Mouse (Mus musculus) megakaryocyte-erythroid progenitor cell, adult 5-6 weeks (primary cell): Measurements from ENCODE around the gene Zbtb16. TPM values are rescaled to one million over a fixed set of nuclear protein-coding genes. Genes with fewer than 3 reads are reported as not detected.

Experiments
- ATAC-seq: replicated peaks from 2 replicates; pipeline ENCODE4 v1.8.0; 2016; ENCODE audit warnings: mild to moderate bottlenecking, inconsistent platforms; ENCODE audit not compliant: severe bottlenecking, poor library complexity, low FRiP score, low TSS enrichment
- total RNA-seq, 2 experiments: library from RNA; stranded (forward) in 1 of 2; stranded (reverse) in 1 of 2; fragments of 200-1000, 215-1000 nt in 1 of 2; fragments of >200 nt in 1 of 2; fragmentation: Nextera tagmentation in 1 of 2; gene quantifications; 2 replicates each; pipeline ENCODE4 v1.2.3; 2014 to 2017

The Zbtb16 gene
- total RNA-seq, 2 experiments from 2014 or later = 2.3 to 4.0 TPM

DNA sequence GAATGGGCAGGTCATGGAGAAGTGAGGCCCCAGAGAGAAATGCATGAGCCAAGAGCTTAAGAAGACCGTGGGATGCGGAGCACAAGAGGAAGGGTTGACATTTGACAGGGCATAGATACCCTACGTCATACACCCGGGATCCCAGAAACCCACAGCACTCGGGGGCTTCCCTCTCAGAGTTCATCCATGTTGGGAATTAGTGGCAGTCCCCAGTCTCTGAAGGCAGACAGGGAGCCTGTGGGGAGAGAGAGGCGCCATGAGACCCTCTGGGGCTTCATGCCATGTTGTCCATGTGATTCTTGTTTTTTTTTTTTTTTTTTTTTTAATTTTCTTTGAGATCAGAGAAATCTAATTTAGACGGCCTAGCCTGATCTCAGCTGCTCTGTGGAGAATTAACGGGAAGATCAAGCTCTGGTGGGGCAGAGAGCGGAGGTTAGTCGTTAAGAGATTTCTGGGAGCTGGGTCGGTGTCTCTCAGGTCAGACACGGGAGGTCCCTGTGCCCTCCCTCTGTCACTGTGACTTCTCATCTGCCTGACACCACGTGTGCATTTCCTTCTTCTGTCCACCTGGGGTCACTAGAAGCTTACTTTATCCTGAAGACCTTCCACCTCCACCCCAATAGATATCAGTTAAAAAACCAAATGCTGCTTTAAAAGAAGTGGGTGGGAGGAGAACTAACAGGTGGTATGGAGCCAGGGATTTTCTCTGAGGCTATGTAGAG, 190.9 kb downstream of the Zbtb16 start:
- ATAC-seq = peak; percentile 79

DNA sequence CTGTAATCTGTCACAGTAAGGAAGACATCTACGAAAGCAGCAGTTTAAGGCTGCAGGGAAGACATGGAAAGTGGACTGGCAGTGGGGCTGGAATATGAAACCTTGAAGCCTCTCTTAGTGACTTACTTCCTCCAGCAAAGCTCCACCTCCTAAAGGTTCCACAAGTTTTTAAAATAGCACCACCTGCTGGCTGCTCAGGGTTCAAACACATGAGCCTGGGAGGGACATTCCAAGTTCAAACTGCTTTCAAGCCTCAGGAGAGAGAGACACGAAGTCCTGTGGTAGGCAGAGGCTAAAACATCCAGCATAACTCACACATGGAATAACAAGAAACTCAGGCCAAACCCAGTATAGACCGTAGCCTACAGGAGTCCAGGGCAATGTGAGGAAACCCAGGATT, 191.6 kb downstream of the Zbtb16 start:
- ATAC-seq = no peak

DNA sequence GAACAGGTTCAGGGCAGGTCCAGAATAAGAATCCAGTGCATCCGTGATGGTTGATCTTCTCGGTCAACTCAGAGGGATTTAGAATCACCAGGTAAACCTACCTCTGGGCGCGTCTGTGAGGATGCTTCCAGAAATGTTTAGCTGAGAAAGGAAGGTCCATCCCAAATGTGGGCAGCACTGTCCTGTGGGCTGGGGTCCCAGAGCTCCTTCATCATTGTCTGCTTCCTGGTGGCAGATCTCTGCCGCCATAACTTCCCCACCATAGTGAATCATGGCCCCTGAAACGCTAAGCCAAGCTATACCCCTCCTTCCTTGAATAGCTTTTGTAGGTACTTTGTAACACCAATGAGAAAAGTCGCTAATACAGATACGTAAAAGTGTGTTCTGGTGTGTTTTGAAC, 194.4 kb downstream of the Zbtb16 start:
- ATAC-seq = no peak

DNA sequence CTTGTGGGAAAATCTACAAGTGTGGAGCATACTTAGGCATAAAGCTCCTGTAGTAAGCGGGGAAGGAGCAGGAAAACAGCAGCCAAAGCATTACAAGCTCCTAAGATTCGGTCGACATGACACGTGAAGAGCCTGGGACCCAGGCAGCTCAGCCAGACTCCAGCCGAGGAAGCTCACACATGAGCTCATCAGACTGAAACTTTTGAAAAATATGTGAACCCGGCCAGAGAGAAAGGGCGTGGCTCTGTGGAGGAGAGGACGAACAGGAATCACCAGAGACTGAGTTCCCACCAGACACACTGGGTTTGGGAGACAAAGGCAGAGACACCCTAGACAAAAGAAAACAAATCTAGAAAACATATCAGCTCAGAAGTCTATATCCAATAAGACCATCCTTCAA, 195.1 kb downstream of the Zbtb16 start:
- ATAC-seq = no peak

DNA sequence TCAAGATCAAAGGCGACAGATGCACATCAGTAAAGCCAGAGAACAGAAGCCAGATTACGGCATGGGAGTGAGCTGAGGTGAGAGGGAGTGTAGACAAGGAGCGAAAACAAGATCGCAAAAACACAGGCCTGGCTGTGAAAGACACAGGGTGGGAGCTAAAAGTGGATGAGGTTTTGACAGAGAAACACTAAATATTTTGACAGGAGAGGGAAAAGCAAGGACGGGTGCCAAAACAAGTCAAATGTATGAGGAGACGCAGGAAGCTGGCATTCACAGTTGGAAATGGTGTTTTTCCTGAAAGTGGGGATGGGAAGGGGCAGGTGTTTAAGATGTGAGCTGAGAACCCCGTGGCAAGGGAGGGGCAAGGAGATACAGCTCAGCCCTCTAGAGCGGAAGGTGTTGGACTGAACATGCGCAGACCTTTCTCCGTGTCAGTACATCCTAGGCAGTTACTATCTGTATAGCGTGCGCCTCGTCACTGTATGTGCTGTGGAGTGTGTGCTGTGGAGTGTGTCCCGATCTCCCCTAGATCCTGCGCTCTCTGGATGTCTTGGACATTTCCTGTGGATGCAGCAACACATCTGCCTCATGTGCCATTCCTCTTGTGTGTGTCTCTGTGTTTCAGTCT, 197.7 kb downstream of the Zbtb16 start:
- ATAC-seq = no peak

DNA sequence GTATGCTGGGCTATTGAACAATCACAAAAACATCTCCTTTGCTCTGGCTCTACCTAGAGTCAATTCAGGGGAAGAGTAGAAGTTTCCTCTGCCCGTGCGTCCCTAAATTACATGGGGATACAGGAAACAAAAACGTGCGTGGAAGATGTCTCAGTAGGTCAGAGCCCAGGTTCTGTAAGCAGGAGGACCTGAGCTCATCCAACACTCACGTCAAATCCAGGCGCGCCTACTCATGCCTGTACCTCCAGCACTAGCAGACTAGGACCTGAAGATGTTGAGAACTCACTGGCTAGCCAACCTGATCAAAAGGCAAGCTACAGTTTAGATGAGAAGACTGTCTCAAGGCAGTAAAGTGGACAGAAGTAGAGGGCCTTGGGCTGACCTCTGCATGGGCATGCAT, 198.9 kb downstream of the Zbtb16 start:
- ATAC-seq = no peak

DNA sequence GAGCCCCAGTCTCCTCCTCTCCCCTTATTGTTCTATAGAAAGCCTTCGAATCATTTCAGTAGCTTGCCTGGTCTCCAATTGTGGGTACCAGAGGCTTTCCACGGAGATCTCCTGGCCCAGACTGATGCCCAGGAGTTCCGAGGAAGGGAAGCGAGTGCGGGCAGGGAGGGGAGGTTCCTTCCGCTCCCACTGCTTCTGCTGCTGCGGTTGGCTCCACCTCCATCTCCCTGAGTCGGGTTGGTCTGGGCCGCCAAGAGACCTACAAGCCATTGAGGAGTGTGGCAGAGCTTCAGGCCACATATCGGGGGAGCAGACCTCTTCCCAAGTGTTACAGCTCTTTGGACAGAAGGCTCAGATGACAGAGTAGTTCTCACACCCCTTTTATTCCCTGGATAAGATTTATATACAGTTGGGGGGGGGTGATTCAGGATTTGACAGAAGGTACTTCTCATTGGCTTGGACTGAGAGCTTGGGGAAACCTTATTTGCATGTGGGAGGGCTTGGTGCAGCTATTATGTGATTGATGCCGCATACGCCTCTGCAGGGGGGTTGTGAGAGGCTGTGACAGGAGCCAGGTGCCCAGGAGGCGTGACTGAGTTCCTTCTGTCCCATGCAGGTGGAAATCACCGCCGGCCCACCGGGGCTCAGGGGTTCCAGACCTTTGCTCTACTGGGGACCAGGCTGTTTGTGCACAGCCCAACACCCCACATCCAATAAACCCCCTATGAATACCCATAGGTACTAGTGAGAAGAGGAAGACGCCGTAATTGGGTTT, 200.3 kb downstream of the Zbtb16 start:
- ATAC-seq = no peak

DNA sequence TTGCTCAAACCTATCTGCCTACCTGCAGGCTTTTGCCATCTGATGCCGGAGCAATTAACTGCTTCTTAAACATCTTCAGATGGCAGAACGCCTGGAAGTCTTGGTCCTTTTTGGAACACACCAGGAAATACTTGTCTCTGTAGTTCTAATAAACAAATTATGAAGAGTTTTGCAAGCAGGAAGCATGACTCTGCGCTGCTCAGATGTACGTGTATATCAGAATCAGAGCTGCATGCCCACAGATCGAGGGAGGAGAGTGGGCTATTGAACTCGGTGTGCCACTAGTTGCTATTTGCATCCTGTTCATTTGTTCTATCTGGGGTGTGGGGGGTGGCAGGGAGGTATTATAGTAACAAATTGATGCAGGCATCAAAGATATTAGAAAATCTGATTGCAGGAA, 202.9 kb downstream of the Zbtb16 start:
- ATAC-seq = no peak

DNA sequence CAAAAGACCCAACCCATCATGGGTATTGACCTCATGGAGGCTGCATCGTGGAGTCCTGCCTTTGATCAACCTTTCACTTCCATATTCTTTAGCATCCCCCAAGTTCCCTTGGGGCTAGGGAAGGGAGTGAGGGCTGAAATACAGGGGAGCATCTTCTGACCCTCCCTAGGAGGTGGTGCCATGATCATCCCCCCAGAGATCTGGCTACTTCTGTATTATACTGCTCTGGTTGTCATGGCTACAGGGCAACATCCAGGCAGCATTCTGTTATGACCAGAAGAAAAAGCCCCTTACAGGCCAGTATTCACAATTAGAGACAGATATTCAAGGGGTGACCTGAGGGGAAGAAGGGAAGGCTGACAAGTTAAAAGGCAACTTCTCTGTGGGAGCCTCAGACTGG, 216.8 kb downstream of the Zbtb16 start:
- ATAC-seq = no peak

DNA sequence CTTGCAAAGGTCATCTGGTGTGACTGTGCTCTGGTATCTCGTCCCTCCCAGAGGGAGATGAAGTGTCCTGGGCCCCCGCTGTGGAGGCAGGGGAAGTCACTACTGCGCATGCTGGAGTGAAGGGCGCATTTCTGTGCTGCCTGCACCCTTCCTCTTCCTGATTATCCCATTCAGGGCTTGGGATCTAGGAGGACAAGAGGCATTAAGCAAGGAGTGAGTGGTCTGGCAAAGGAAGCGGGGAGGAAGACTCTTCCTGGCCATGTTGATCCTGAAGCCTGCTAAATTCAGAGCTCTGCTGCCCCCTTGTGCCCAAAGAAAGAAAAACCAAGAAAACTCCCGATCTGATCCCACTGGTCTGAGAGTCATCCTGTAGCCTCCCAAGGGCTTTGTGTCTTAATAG, 217.4 kb downstream of the Zbtb16 start:
- ATAC-seq = peak; percentile 59

DNA sequence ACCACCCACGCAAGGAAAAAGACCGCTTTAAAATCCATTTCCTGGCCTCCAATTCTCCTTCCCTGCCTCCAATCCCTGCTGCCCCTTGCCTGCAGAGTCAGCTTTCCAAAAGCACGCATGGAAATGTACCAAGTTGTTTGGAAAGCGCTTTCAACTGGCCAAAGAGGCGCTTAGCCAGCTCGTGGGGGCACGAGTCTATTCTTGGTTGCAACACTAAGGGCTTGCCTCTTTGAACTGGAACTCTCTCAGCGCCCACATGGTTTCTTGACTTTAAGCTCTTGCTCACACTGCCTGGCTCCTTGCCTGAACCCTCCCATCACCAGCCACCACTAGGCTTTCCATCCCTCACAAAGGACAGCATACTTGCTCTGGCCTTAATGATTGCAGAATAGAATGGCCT, 217.9 kb downstream of the Zbtb16 start:
- ATAC-seq = no peak

DNA sequence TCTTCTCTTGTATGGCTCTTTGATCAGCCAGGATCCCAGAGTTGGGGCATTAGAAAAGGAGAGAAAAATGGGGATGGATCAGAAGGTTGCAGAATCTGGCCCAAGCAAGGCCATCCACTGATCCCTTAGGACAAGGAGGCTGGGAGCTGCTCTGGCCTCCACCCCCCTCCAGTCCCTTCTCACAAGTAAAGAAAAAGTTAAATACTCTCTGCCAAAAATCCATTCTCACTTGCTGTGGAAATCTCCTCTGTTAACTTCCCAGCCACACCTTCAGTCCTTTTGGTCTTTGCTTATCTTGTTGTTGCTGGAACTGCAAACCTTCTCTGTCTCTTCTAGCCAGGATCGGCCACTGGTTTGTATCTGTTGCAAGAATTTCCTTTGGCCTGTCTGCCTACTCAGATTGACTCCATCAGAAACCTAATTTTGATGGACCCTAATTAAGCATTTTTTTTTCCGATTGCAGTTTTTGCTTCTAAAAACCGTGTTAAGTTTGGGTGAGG, 218.5 kb downstream of the Zbtb16 start:
- ATAC-seq = no peak

DNA sequence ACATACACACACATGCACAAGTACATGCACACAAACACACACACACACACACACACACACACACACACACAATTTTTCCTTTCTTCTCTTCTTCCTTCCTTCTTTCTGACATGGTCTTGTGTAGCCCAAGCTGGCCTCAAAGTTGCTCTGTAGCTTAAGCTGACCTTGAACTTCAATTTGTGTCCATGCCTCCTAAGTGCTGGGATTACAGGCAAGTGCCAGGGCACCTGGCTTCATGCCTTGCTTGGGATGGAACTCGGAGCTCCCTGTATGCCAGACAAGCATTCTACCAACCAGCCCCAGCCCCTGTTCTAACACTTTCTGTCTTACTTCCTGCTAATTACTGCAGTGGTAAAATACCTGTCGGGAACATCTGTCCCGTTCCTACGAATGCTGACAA, 222.8 kb downstream of the Zbtb16 start:
- ATAC-seq = no peak

DNA sequence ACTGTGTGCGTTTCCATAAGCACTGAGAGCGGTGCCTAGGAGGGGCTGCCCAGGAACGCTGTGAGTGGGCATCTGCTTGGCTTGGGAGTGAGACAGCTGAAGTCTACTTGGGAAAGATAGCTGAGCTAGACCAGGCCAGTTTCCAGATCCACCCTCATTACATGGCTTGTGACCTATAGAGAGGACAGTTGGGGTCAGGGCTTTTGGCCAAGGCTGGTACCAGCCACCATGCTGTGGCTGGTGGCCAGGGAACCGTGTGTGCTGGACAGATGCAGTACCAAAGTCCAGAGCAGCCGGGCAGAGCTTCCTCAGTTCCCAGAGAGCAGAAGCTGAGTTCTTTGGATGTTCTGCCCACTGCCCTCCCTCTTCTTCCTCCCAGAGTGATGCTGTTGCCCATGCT, 223.5 kb downstream of the Zbtb16 start:
- ATAC-seq = no peak

DNA sequence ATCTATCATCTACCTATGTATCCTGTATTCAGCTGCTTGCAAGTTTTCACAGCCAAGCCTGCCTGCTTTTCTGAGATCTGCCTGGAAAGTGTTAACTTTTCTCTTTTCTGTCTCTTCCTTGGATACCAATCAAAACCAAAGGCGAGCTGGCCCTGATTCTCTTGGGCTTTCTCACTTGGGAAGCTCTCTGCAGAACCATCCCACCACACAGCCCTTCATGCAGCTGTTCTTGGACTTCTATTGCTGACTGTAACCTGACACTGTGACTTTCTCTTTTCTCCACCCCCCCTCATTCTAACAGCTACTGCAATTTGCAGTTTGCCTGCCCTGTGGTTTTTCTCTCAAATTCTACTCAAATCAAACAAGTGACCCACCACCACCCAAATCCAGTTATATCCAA, 225.0 kb downstream of the Zbtb16 start:
- ATAC-seq = no peak

DNA sequence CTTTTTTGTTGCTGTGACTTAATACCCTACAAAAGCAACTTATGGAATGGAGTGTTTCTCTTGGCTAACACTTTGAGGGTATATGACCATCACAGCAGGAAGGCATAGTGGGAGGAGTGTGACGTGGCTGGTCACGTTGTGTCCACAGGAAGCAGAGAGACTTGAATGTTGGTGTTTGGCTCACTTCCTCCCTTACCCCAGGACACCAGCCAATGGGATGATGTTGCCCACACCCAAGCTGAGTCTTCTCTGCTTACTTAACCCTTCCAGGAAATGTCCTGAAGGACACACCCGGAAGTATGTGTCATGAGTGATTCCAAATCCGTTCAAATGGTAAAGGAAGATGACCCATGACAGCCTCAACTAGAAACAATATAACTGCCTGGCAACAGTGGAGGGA, 226.3 kb downstream of the Zbtb16 start:
- ATAC-seq = no peak

DNA sequence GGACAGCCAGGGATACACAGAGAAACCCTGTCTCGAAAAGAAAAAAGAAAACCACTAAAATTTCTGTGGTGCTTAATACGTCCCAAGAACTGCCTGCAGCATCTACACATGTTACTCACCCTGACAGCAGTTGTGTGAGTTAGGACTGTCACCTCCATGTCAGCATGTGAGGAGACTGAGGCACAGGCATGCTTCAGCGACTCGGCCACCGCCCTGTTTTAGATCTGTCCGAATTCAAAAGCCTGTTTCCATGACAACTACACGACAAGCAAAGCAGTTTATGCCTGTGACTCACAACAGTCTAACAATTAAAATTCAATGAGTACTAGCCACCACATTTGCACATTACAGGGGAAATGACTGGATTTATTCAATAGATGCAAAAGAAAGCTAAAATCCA, 228.6 kb downstream of the Zbtb16 start:
- ATAC-seq = no peak

DNA sequence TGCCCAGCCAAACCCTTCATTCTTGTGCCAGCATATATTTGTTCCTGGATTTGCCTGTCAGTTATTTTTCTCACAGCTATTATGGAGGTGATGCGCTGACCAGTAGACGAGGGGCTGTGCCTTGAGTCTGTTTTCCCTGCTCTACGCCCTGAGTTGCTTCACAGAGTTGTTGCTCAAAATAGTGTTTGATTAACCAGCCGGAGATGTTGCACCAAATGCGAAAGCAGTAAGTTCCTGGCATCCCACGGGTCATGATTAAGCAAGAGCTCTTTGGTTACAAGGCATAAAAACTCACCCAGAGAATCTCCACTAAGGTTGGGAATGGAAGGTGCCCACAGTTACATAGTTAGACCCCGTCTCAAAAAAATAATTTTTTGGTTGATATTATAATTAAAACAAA, 229.9 kb downstream of the Zbtb16 start:
- ATAC-seq = no peak

DNA sequence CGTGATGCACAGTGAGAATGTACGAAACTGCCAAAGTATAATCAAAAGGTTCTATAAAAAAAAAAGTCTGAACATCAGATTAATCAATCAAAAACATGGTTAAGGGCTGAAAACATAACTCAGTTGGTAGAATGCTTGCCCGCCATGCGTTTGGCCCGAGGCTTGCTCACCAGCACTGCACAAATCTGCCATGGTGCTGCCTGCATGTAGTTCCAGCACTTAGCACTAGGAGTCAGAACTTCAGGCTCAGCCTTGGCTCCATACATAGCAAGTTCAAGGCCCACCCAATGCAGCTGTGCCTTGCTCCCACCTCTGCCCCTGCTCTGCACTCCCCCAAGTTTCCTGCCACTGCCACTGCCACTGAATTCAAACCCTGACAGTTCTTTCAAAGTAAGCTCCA, 230.3 kb downstream of the Zbtb16 start:
- no peak for ATAC-seq

DNA sequence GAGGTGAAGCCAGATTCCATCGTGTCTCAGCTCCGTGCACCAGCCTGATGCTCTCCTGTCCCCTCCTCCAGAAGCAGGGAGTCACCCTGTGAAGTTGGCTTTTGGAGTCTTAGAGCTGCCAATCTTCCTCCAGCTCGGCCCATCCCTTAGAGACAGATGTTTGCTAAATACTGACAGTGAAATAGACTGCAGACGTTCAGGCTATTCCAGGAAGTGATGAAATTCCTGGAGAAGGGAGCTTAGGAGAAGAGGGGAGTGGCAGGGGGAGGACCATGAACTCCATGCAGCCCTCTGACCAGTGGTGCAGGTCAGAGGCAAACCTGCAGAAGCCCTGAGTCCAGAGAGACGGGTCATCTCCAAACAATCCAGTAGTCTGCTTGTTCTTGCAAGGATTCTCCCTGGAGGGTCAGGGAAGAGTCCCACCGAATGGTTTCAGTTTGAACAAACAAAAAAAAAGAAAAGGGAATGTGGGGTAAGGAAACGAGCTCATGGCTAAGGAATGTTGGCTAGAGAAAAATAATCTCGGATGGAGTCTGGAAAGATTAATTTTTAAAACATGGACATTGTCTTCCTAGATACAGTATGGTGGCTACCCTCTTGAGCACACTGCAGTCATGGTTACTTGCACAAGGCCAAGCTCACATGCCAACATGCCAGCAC, 231.0 kb downstream of the Zbtb16 start, which contains the start of gene Nnmt:
Gene Nnmt (minus strand): TSS at position 215 of the 660 bp plus-strand sequence.
- ATAC-seq = no peak
